Mouse (Mus musculus) CH12.LX (cell line): ENCODE data around the gene Gm20388. TPM values are rescaled to one million over a fixed set of nuclear protein-coding genes. Genes with fewer than 3 reads are reported as not detected.

ENCODE experiments used
- DNase-seq: peaks from one replicate; pipeline ENCODE4 v3.0.0-alpha.2; 2013; ENCODE audit errors: extremely low read depth
- H3K27ac ChIP-seq: 2 replicates; pipeline ENCODE4 v1.5.1; 2012; ENCODE audit warnings: low read depth, mild to moderate bottlenecking, control low read depth, moderate library complexity; ENCODE audit not compliant: insufficient read depth
- H3K27me3 ChIP-seq: replicated peaks from 2 replicates; pipeline ENCODE3; 2012; ENCODE audit warnings: inconsistent platforms
- H3K36me3 ChIP-seq, 2 experiments: replicated peaks in 1 of 2; 2 replicates each; pipeline versions ENCODE3 to v1.6.1; 2012; ENCODE audit warnings: inconsistent platforms in 1 of 2, low read length in 1 of 2, mild to moderate bottlenecking in 1 of 2, mixed read lengths in 1 of 2, moderate library complexity in 1 of 2; ENCODE audit not compliant: control insufficient read depth in 1 of 2, insufficient read depth in 1 of 2
- H3K4me1 ChIP-seq, 2 experiments: 2 replicates each; pipeline ENCODE4 v1.6.1; 2012; ENCODE audit warnings: inconsistent platforms in 1 of 2, moderate library complexity in 1 of 2; ENCODE audit not compliant: insufficient read depth in 2 of 2, control insufficient read depth in 1 of 2
- H3K4me2 ChIP-seq: 2 replicates; pipeline ENCODE4 v1.6.1; 2012; ENCODE audit warnings: low read depth, mild to moderate bottlenecking, control low read depth; ENCODE audit not compliant: poor library complexity, insufficient read depth, severe bottlenecking
- H3K4me3 ChIP-seq, 3 experiments: fragments of 150-350 bp in 1 of 3; sonication (generic) in 1 of 3; replicated peaks in 1 of 3; 2 replicates each; pipeline versions ENCODE3 to v1.5.1; 2011 to 2012; ENCODE audit warnings: low read depth in 2 of 3, low read length in 2 of 3, mild to moderate bottlenecking in 2 of 3, moderate library complexity in 2 of 3, control low read depth in 1 of 3, improper control_type of control experiment in 1 of 3, inconsistent platforms in 1 of 3, mixed read lengths in 1 of 3; ENCODE audit not compliant: poor library complexity in 1 of 3
- H3K79me2 ChIP-seq: replicated peaks from 2 replicates; pipeline ENCODE4 v1.6.1; 2012; ENCODE audit warnings: mild to moderate bottlenecking, moderate library complexity; ENCODE audit not compliant: control insufficient read depth, poor library complexity, insufficient read depth, severe bottlenecking; ENCODE audit errors: extremely low read depth
- H3K9ac ChIP-seq: 2 replicates; pipeline ENCODE4 v1.6.1; 2012; ENCODE audit warnings: low read depth, mild to moderate bottlenecking, control low read depth, moderate library complexity; ENCODE audit not compliant: insufficient read depth
- H3K9me3 ChIP-seq: replicated peaks from 2 replicates; pipeline ENCODE3; 2012; ENCODE audit warnings: low read length, inconsistent platforms, mixed read lengths
- BHLHE40 ChIP-seq: IDR thresholded peaks from 2 replicates; pipeline ENCODE4 v1.6.1; 2011; ENCODE audit warnings: mild to moderate bottlenecking, low read depth, low read length, improper control_type of control experiment
- CHD1 ChIP-seq: IDR thresholded peaks from 2 replicates; pipeline ENCODE4 v1.6.1; 2012; ENCODE audit warnings: low read depth, low read length, improper control_type of control experiment, inconsistent platforms
- CHD2 ChIP-seq: IDR thresholded peaks from 2 replicates; pipeline ENCODE4 v1.6.1; 2011; ENCODE audit warnings: low read length, improper control_type of control experiment
- CTCF ChIP-seq, 2 experiments: IDR thresholded peaks in 1 of 2; conservative IDR thresholded peaks in 1 of 2; 2 replicates each; pipeline ENCODE4 v1.5.1; 2011 to 2012; ENCODE audit warnings: low read depth in 2 of 2, low read length in 2 of 2, improper control_type of control experiment in 1 of 2, inconsistent platforms in 1 of 2, mild to moderate bottlenecking in 1 of 2, moderate library complexity in 1 of 2
- EP300 ChIP-seq: IDR thresholded peaks from 2 replicates; pipeline ENCODE4 v1.6.1; 2011; ENCODE audit warnings: low read length, improper control_type of control experiment
- HCFC1 ChIP-seq: IDR thresholded peaks from 2 replicates; pipeline ENCODE4 v1.6.1; 2012; ENCODE audit warnings: low read depth, mild to moderate bottlenecking, inconsistent platforms, low read length, improper control_type of control experiment
- MAX ChIP-seq: IDR thresholded peaks from 2 replicates; pipeline ENCODE4 v1.6.1; 2011; ENCODE audit warnings: low read length, improper control_type of control experiment
- MAZ ChIP-seq: IDR thresholded peaks from 2 replicates; pipeline ENCODE4 v1.6.1; 2012; ENCODE audit warnings: low read depth, mild to moderate bottlenecking, inconsistent platforms, low read length, improper control_type of control experiment, moderate library complexity
- MXI1 ChIP-seq: IDR thresholded peaks from 2 replicates; pipeline ENCODE4 v1.6.1; 2011; ENCODE audit warnings: mild to moderate bottlenecking, low read depth, low read length, improper control_type of control experiment
- MYC ChIP-seq: IDR thresholded peaks from 2 replicates; pipeline ENCODE4 v1.6.1; 2011; ENCODE audit warnings: low read depth, mild to moderate bottlenecking, improper control_type of control experiment, low read length
- NELFE ChIP-seq: IDR thresholded peaks from 2 replicates; pipeline ENCODE4 v1.6.1; 2011; ENCODE audit warnings: low read depth, low read length, improper control_type of control experiment
- NRF1 ChIP-seq: IDR thresholded peaks from 2 replicates; pipeline ENCODE4 v1.6.1; 2014; ENCODE audit warnings: low read depth, mild to moderate bottlenecking, inconsistent platforms, low read length, improper control_type of control experiment, moderate library complexity
- PAX5 ChIP-seq: IDR thresholded peaks from 2 replicates; pipeline ENCODE4 v1.6.1; 2012; ENCODE audit warnings: low read length, inconsistent platforms, mixed read lengths
- RAD21 ChIP-seq: IDR thresholded peaks from 2 replicates; pipeline ENCODE4 v1.6.1; 2011; ENCODE audit warnings: low read depth, mild to moderate bottlenecking, low read length, improper control_type of control experiment, moderate library complexity
- RCOR1 ChIP-seq: conservative IDR thresholded peaks from 2 replicates; pipeline ENCODE4 v1.6.1; 2012; ENCODE audit warnings: low read depth, mild to moderate bottlenecking, inconsistent platforms, low read length, improper control_type of control experiment
- SIN3A ChIP-seq: IDR thresholded peaks from 2 replicates; pipeline ENCODE4 v1.6.1; 2012; ENCODE audit warnings: low read length, improper control_type of control experiment, inconsistent platforms
- SMC3 ChIP-seq: IDR thresholded peaks from 2 replicates; pipeline ENCODE4 v1.6.1; 2011; ENCODE audit warnings: low read depth, low read length, improper control_type of control experiment
- TBP ChIP-seq: conservative IDR thresholded peaks from 2 replicates; pipeline ENCODE4 v1.6.1; 2011; ENCODE audit warnings: low read depth, low read length, improper control_type of control experiment
- TCF12 ChIP-seq: IDR thresholded peaks from 2 replicates; pipeline ENCODE4 v1.6.1; 2014; ENCODE audit warnings: low read depth, mild to moderate bottlenecking, inconsistent platforms, low read length, improper control_type of control experiment
- USF1 ChIP-seq: IDR thresholded peaks from 2 replicates; pipeline ENCODE4 v1.6.1; 2014; ENCODE audit warnings: low read depth, mild to moderate bottlenecking, inconsistent platforms, low read length, improper control_type of control experiment
- ZC3H11A ChIP-seq: IDR thresholded peaks from 2 replicates; pipeline ENCODE4 v1.6.1; 2012; ENCODE audit warnings: low read depth, mild to moderate bottlenecking, inconsistent platforms, low read length, improper control_type of control experiment
- ZKSCAN1 ChIP-seq: IDR thresholded peaks from 2 replicates; pipeline ENCODE4 v1.6.1; 2012; ENCODE audit warnings: low read depth, inconsistent platforms, low read length, improper control_type of control experiment, borderline replicate concordance
- ZNF384 ChIP-seq: IDR thresholded peaks from 2 replicates; pipeline ENCODE4 v1.6.1; 2012; ENCODE audit warnings: low read depth, low read length, improper control_type of control experiment, inconsistent platforms
- dilution Hi-C: fragments of 300-500 bp; cut with MboI; formaldehyde crosslinking; loops from 2 replicates; pipeline ENCODE4 v1.14.3; 2020; ENCODE audit warnings: low sequenced_read_pairs; ENCODE audit not compliant: extremely low pct_unique_long_range_greater_than_20kb, extremely low pct_ligation_motif_present
- in situ Hi-C: fragments of 300-500 bp; cut with MboI; formaldehyde crosslinking; loops from 3 replicates; pipeline ENCODE4 v1.14.3; 2019; ENCODE audit warnings: low sequenced_read_pairs, low pct_ligation_motif_present, low pct_unique_long_range_greater_than_20kb, mixed read lengths
- polyA plus RNA-seq: library from polyadenylated mRNA; unstranded; fragments of >175 nt; gene quantifications from 2 replicates; pipeline ENCODE4 v1.2.1, GENCODE M21; 2012; ENCODE audit warnings: low read depth; ENCODE audit not compliant: insufficient read length
- total RNA-seq, 2 experiments: library from RNA; depleted of rRNA; stranded (reverse); fragments of 300-350 nt in 1 of 2; fragments of >200 nt in 1 of 2; gene quantifications; 2 replicates each; pipeline ENCODE4 v1.2.3; 2012 to 2014

Gm20388 gene
- total and polyA plus RNA-seq, 3 experiments = 14.8 to 26.3 (median 22.2) TPM

DNA sequence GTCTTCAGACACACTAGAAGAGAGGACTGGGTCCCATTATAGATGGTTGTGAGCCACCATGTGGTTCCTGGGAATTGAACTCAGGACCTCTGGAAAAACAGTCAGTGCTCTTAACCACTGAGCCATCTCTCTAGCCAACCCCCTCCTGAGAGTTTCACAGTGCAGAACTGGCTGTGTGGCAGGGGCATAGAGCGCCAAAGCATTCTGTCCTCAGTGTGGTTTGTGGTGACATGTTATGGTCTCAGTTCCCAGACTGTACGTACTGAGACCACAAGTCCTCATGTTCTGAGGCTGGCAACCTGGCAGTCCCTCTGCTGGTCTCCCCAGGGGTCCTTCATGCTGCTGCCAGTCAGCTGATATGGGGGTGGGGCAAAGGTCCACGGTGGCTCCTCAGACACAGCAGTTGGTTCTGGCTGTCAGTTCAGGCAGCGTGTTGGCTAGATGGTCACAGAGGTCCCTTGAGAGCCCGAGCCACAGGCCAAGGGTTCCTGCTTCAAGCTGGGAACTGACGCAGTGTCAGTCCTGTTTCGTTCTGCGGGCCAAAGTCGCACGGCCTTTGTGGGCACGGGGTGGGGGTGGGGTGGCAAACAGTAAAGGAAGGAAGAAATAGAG, 68.2 kb downstream of the Gm20388 start (continued):
- TF ChIP-seq SIN3A (no peak), USF1 (no peak), HCFC1 (no peak), PAX5 (no peak), MAX (no peak), ZC3H11A (no peak), EP300 (peak; percentile 36; the same call in 1 of the 2 replicates)
- TF ChIP-seq, all 38 proteins: peak for 7

DNA sequence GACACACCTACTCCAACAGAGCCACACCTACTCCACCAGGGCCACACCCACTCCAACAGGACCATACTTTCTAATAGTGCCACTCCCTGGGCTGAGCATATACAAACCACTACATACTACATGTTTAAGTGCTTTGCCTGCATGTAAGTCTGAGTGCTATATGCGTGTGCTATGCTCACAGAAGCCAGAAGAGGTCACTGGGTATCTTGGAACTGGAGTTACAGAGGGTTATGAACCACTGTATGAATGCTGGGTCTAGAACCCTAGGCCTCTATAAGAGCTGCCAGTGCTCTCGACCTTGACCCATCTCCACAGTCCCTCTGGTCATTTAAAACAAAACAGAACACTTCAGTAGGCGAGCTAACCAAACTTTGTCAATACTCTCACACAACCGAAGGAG, 70.6 kb downstream of the Gm20388 start:
- Histone ChIP-seq H3K4me1 (peaks cover 8 to 12% of the 10 kb centered on the region in 2 experiments), H3K79me2 (no peaks in the 10 kb centered on the region), H3K9ac (no peak overlapping the region), H3K9me3 (no peaks in the 10 kb centered on the region), H3K4me2 (no peak overlapping the region), H3K27me3 (peaks cover 11% of the 10 kb centered on the region), H3K36me3 (no peaks in the 10 kb centered on the region), H3K27ac (no peak overlapping the region), H3K4me3 (no peak overlapping the region)
- no peak for DNase-seq
- TF ChIP-seq MXI1 (no peak), CHD1 (no peak), CHD2 (no peak), ZC3H11A (no peak), MAZ (no peak), MYC (no peak), BHLHE40 (no peak), NRF1 (no peak), NELFE (no peak), ZKSCAN1 (no peak), SIN3A (no peak), RAD21 (peak; percentile 71), ZNF384 (no peak), TBP (no peak), TCF12 (no peak), SMC3 (peak; percentile 43), CTCF (conservative IDR thresholded peaks at IDR 0.05 in 1 of 2, IDR thresholded peaks at IDR 0.05 in 1 of 2; ENCODE audit: low read depth in 2 of 2, low read length in 2 of 2) (peak; percentile 14 to 68; a peak in 2 of 4 replicates), RCOR1 (no peak), USF1 (no peak)
- dilution Hi-C loops = no loop called here
- in situ Hi-C loops = no loop called here
